Mouse (Mus musculus) hindbrain, embryonic 12.5 days (tissue): ENCODE results near the gene Crxos. TPM values are rescaled to one million over a fixed set of nuclear protein-coding genes. Genes with fewer than 3 reads are reported as not detected.
A peak's percentile ranks its signal among the peaks of the same experiment; 100 is the strongest.

Experiments used
- ATAC-seq: fragments of 200-750 bp; cut with Nextera tagmentation; 2 replicates; pipeline ENCODE4 v1.8.0; 2017; ENCODE audit warnings: moderate TSS enrichment; ENCODE audit not compliant: low FRiP score
- H3K27ac ChIP-seq: fragments of 300-500 bp; sonication (generic); 2 replicates; pipeline ENCODE4 v1.5.1; 2016; ENCODE audit warnings: mild to moderate bottlenecking
- H3K27me3 ChIP-seq: fragments of 300-500 bp; sonication (generic); 2 replicates; pipeline ENCODE4 v1.6.1; 2016; ENCODE audit warnings: mild to moderate bottlenecking
- H3K36me3 ChIP-seq: fragments of 300-500 bp; sonication (generic); 2 replicates; pipeline ENCODE4 v1.6.1; 2016; ENCODE audit warnings: mild to moderate bottlenecking
- H3K4me1 ChIP-seq: fragments of 300-500 bp; sonication (generic); 2 replicates; pipeline ENCODE4 v1.6.1; 2016
- H3K4me2 ChIP-seq: fragments of 300-500 bp; sonication (generic); replicated peaks from 2 replicates; pipeline ENCODE4 v1.6.1; 2016; ENCODE audit warnings: mild to moderate bottlenecking
- H3K4me3 ChIP-seq: fragments of 300-500 bp; sonication (generic); 2 replicates; pipeline ENCODE4 v1.5.1; 2016; ENCODE audit warnings: mild to moderate bottlenecking
- H3K9ac ChIP-seq: fragments of 300-500 bp; sonication (generic); 2 replicates; pipeline ENCODE4 v1.6.1; 2016; ENCODE audit warnings: mild to moderate bottlenecking, moderate library complexity
- H3K9me3 ChIP-seq: fragments of 300-500 bp; sonication (generic); replicated peaks from 2 replicates; pipeline ENCODE4 v1.6.1; 2016; ENCODE audit warnings: mild to moderate bottlenecking
- WGBS: fragments of 180-500 bp; shearing (Covaris S2); methylation state at CpG from one replicate; pipeline ENCODE4 v1.1.7; 2016; 5-methylcytosine and 5-hydroxymethylcytosine counted together
- polyA plus RNA-seq: library from polyadenylated mRNA; unstranded; fragments of >200 nt; fragmentation: Nextera tagmentation; extraction: Ambion mirVana; gene quantifications from 2 replicates; pipeline ENCODE4 v1.2.1, GENCODE M21; 2016

Crxos gene
- polyA plus RNA-seq, 1 experiment from 2014 or later, result not detected

GRCm38 (mm10) chr7:15922220-15922773, 39.9 kb downstream of the Crxos start, which contains the start of gene Selenow:
Gene Selenow, minus strand, starts transcription at chr7:15922402.
- Histone ChIP-seq H3K27me3 (no peaks in the 10 kb centered on the region), H3K36me3 (peaks cover 27% of the 10 kb centered on the region), H3K4me2 (peak within 1 kb of the TSS; percentile 69), H3K4me1 (peaks cover 23% of the 10 kb centered on the region), H3K4me3 (peak within 1 kb of the TSS; percentile 55), H3K9ac (peak within 1 kb of the TSS; percentile 64), H3K27ac (peak within 1 kb of the TSS; percentile 71), H3K9me3 (no peaks in the 10 kb centered on the region)
- under 1% methylated on average over 33 of the region's 33 CpGs for WGBS
- ATAC-seq, result peak; percentile 96

GRCm38 (mm10) chr7:15929910-15930309, 47.5 kb downstream of the Crxos start:
- no peak overlapping the region for H3K27ac ChIP-seq
- H3K27me3 ChIP-seq, result no peaks in the 10 kb centered on the region
- no peak overlapping the region for H3K4me2 ChIP-seq
- WGBS, result 38% methylated on average over 4 of the region's 4 CpGs
- no peak overlapping the region for H3K9ac ChIP-seq
- H3K4me3 ChIP-seq, result no peak overlapping the region
- ATAC-seq, result no peak
- H3K9me3 ChIP-seq, result no peaks in the 10 kb centered on the region
- 0 out of 2 replicates have a peak, but pooled peaks cover 3% of the 10 kb centered on the region for H3K36me3 ChIP-seq
- H3K4me1 ChIP-seq, result no peaks in the 10 kb centered on the region

GRCm38 (mm10) chr7:15930543-15930942, 48.1 kb downstream of the Crxos start:
- Histone ChIP-seq H3K9ac (no peak overlapping the region), H3K27ac (no peak overlapping the region), H3K9me3 (no peaks in the 10 kb centered on the region), H3K36me3 (peaks cover 9% of the 10 kb centered on the region; the same call in 1 of the 2 replicates), H3K27me3 (no peaks in the 10 kb centered on the region), H3K4me3 (no peak overlapping the region), H3K4me1 (no peaks in the 10 kb centered on the region), H3K4me2 (no peak overlapping the region)
- no peak for ATAC-seq
- 55% methylated on average over 2 of the region's 2 CpGs for WGBS

- ATAC-seq, result no peak
- H3K27me3 ChIP-seq, result no peaks in the 10 kb centered on the region
- no peak overlapping the region for H3K27ac ChIP-seq
- H3K4me3 ChIP-seq, result no peak overlapping the region
- no peak overlapping the region for H3K9ac ChIP-seq
- H3K36me3 ChIP-seq, result peaks cover 19% of the 10 kb centered on the region
- 84% methylated on average over 3 of the region's 3 CpGs for WGBS
- H3K4me1 ChIP-seq, result no peaks in the 10 kb centered on the region
- H3K9me3 ChIP-seq, result no peaks in the 10 kb centered on the region
- H3K4me2 ChIP-seq, result no peak overlapping the region
These were observed 49.2 kb downstream of the Crxos start for GRCm38 (mm10) chr7:15931635-15932034.

DNA sequence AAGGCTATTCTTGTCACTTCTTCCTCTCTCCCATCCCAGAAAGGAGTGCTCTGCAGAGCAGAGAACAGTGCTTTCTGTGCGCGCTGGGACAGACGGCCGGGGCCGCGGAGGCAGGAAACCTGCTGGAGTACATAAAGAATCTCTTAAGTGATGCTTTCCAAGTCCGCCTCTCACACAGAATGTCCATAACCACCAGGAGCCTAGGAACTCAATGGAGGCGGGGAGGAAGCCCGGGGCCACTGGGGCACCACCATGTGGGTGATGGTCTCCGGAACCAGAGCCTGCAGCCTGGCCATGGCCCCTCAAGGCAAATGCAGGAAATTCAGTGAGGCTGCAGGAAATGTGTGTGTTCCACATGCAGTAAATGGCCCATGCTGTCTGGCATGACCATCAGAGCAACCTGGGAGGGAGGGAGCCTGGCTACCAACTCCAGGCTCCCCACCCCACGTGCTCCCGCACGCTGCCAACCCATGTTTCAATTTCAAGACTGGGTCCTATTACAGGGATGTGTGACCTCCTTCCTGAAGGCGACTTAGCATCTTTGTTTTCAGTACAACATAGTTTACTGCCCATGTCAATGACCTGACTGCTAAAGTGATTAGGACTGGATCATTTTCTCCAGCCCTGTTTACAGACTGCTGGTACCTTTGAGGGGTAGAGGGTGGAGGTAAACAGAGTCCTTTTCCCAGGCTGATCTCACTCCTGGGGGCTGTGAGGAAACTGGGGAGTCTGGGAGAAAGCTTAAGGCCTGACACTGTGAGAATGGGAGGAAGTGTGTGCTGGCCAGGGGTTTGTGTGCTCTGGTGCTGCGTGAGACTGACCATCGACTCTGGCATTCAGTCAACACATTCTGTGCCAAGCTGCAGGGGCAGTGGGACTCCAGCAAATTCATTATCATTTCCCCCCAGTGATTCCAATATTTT, 51.3 kb downstream of the Crxos start:
- H3K4me1 ChIP-seq, result no peaks in the 10 kb centered on the region
- WGBS, result 58% methylated on average over 16 of the region's 16 CpGs

DNA sequence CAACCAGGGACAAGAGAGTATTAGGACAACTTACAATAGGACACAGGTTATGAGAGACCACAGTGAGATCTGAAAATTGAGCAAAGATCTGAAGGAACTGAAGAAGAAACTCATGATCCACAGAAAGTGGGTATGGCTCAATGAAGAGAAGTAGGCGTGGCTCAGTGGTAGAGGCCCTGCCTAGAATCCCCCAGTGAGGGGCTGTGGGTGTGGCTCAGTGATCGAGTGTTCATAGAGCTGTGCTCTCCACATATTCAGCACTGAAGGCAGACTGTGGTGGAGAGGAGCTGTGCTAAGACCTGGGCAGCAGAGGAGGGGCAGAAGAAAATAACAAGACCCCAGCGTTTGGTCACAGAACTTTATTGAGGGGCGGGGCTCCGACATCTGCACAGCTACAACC, 55.1 kb downstream of the Crxos start:
- H3K4me2 ChIP-seq, result no peak overlapping the region
- no peak overlapping the region for H3K4me3 ChIP-seq
- H3K36me3 ChIP-seq, result peaks cover 78% of the 10 kb centered on the region
- no peaks in the 10 kb centered on the region for H3K9me3 ChIP-seq
- no peaks in the 10 kb centered on the region for H3K4me1 ChIP-seq
- H3K9ac ChIP-seq, result no peak overlapping the region
- no peaks in the 10 kb centered on the region for H3K27me3 ChIP-seq
- ATAC-seq, result no peak
- WGBS, result 90% methylated on average over 5 of the region's 5 CpGs
- no peak overlapping the region for H3K27ac ChIP-seq

More for the DNA sequence above, 51.3 kb downstream of the Crxos start:
- H3K27me3 ChIP-seq, result no peaks in the 10 kb centered on the region
- no peaks in the 10 kb centered on the region for H3K9me3 ChIP-seq
- H3K36me3 ChIP-seq, result peaks cover 40% of the 10 kb centered on the region
- no peak overlapping the region for H3K27ac ChIP-seq
- no peak overlapping the region for H3K4me2 ChIP-seq
- no peak overlapping the region for H3K4me3 ChIP-seq
- ATAC-seq, result no peak
- no peak overlapping the region for H3K9ac ChIP-seq

GRCm38 (mm10) chr7:15938621-15939020, 56.2 kb downstream of the Crxos start:
- WGBS, result 98% methylated on average over 3 of the region's 3 CpGs
- H3K27ac ChIP-seq, result no peak overlapping the region

DNA sequence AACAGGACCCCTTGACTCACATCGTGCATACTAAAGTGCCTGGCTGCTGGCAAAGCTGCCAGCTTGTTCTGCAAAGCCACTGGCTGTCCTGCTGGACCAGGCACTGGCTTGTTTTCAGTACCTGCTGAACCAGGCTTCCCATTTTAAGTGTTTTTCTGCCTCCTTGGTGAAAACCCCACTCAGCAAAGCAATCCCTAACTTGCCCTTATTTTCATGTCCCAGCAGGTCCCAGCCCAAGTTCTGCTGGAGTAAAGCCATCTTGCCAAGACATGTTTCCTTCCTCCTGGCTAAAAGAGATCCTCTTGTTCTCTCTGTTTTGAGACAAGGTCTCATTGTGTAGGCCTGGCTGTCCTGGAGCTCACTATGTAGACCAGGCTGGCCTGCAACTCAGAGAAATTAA, 61.9 kb downstream of the Crxos start:
- WGBS, result 91% methylated on average over 1 of the region's 1 CpGs
- peaks cover 52% of the 10 kb centered on the region for H3K36me3 ChIP-seq
- peak overlapping the region; percentile 95; the same call in 1 of the 2 replicates for H3K4me2 ChIP-seq
- H3K27me3 ChIP-seq, result no peaks in the 10 kb centered on the region
- H3K4me1 ChIP-seq, result peaks cover 23% of the 10 kb centered on the region
- H3K27ac ChIP-seq, result no peak overlapping the region
- no peaks in the 10 kb centered on the region for H3K9me3 ChIP-seq
- ATAC-seq, result no peak
- H3K4me3 ChIP-seq, result no peak overlapping the region
- H3K9ac ChIP-seq, result no peak overlapping the region

More at GRCm38 (mm10) chr7:15938621-15939020, 56.2 kb downstream of the Crxos start:
- H3K4me1 ChIP-seq, result no peaks in the 10 kb centered on the region
- no peaks in the 10 kb centered on the region for H3K9me3 ChIP-seq
- no peak for ATAC-seq
- no peaks in the 10 kb centered on the region for H3K27me3 ChIP-seq
- no peak overlapping the region for H3K4me3 ChIP-seq
- peaks cover 89% of the 10 kb centered on the region for H3K36me3 ChIP-seq
- H3K4me2 ChIP-seq, result no peak overlapping the region
- no peak overlapping the region for H3K9ac ChIP-seq

DNA sequence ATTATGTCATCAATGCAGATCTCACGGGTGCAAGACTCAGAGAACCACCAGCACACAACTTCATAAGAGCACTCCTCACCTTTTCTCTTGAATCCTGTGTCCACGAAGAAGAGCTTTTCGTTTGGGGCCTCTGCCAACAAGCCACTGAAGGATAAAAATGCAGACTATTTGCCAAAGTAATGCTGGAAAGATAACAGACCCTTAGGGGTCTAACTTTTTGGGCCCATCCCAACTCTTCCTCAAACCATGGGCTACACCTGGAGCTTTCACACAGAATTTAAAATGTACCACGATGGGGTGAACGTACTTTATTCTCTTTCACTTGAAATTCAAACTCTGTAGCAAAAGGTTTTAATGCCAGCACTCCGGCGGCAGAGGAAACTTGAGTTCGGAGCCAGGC, 62.8 kb downstream of the Crxos start:
- ATAC-seq, result no peak
- WGBS, result 8% methylated on average over 8 of the region's 8 CpGs
- no peak overlapping the region for H3K27ac ChIP-seq

GRCm38 (mm10) chr7:15945721-15946536, 63.5 kb downstream of the Crxos start, which contains the start of gene Nop53:
Gene Nop53, minus strand, starts transcription at chr7:15946074.
- peak; percentile 95 for ATAC-seq
- peaks cover 36% of the 10 kb centered on the region for H3K36me3 ChIP-seq
- H3K4me1 ChIP-seq, result peaks cover 23% of the 10 kb centered on the region
- peak within 1 kb of the TSS; percentile 74 for H3K4me3 ChIP-seq
- H3K4me2 ChIP-seq, result peak within 1 kb of the TSS; percentile 95
- H3K9ac ChIP-seq, result peak within 1 kb of the TSS; percentile 71
- WGBS, result 2% methylated on average over 59 of the region's 59 CpGs
- H3K9me3 ChIP-seq, result no peaks in the 10 kb centered on the region
- no peaks in the 10 kb centered on the region for H3K27me3 ChIP-seq
- peak within 1 kb of the TSS; percentile 89 for H3K27ac ChIP-seq

More for the DNA sequence above, 62.8 kb downstream of the Crxos start:
- H3K4me2 ChIP-seq, result peak overlapping the region; percentile 95
- H3K9me3 ChIP-seq, result no peaks in the 10 kb centered on the region
- peak overlapping the region; percentile 71 for H3K9ac ChIP-seq
- H3K4me3 ChIP-seq, result peak overlapping the region; percentile 74
- H3K27me3 ChIP-seq, result no peaks in the 10 kb centered on the region
- H3K4me1 ChIP-seq, result peaks cover 23% of the 10 kb centered on the region
- peaks cover 43% of the 10 kb centered on the region for H3K36me3 ChIP-seq

DNA sequence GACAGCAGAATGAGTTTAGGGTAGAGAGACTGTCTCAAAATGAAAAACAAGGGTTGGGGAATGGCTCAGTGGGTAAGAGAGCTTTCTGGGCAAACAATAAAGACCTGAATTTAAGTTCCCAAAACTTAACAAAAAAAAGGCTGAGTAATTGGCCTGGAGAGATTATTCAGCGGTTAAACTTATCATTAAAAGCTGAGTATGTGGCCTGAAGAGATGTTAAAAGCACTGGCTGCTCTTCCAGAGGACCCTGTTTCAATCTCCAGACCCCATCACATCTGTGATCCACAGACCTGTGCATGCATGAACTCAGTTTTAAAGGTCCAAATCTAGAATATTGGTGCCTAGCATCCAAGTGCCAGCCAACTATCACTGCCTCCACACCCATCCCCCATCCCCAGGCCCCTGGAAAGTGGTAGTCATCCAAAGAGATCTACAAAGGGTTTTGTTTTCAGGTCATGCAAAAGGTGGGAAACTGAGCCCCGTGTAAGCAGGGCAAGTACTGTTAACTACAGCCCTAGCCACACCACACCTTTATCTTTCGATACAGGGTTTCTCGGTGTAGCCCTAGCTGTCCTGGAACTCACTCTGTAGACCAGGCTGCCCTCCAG, 65.3 kb downstream of the Crxos start:
- H3K4me2 ChIP-seq, result no peak overlapping the region
- no peak for ATAC-seq
- peaks cover 23% of the 10 kb centered on the region for H3K4me1 ChIP-seq
- peaks cover 18% of the 10 kb centered on the region for H3K36me3 ChIP-seq
- 44% methylated on average over 4 of the region's 4 CpGs for WGBS
- no peak overlapping the region for H3K9ac ChIP-seq
- no peaks in the 10 kb centered on the region for H3K27me3 ChIP-seq
- H3K27ac ChIP-seq, result no peak overlapping the region
- H3K4me3 ChIP-seq, result no peak overlapping the region
- H3K9me3 ChIP-seq, result no peaks in the 10 kb centered on the region
